Mouse (Mus musculus) lung, adult 2 months (tissue): ENCODE results near the gene Lrig3.

Experiments used
- CTCF ChIP-seq: fragments of 200-500 bp; IDR thresholded peaks from 2 replicates; pipeline ENCODE4 v1.5.1; 2011; ENCODE audit warnings: mild to moderate bottlenecking, low read length, control low read depth; ENCODE audit not compliant: insufficient read depth
- POLR2A ChIP-seq: fragments of 200-500 bp; IDR thresholded peaks from 2 replicates; pipeline ENCODE4 v1.6.1; 2011; ENCODE audit warnings: low read depth, mild to moderate bottlenecking, control low read depth, low read length, borderline replicate concordance; ENCODE audit errors: extremely low read depth

- no peak for TF ChIP-seq CTCF
- TF ChIP-seq POLR2A = no peak
Observed at GRCm38 (mm10) chr10:125995701-125996100, 29.7 kb downstream of the Lrig3 start.
